ENCODE assay signal across 21 mouse cellular contexts in the genomic region with DNA sequence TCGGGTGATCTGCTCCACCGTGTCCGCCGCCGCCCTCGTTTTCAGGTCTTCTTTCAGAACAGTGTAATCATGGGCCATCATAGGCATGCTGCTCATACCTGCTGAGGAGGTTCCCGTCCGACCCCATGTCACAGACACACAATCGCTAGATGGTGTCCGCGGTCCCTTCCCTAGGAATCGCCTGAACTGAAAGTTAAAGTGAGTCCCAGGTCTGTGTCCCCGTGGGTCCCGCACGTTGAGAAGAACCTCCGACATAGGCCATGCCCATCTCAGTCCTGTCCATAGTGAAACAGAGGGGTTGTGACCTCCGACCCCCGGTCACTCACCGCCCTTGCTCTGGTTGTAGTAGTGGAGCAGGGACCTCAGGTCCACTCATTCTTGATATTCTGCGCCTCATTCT. TPM values are rescaled to one million over a fixed set of nuclear protein-coding genes. Genes with fewer than 3 reads are reported as not detected.
DNase-seq lines count a peak whose midpoint lies in the region; ATAC-seq lines count a peak whose summit lies in the region.
"Had no signal": no experiment of that assay in that cellular context is flagged by ENCODE, and none has a peak within 500 bp of the region (broad histone marks: within the 10 kb centered on the region; RNA-seq: fewer than 3 reads in every experiment).

No protein-coding gene starts in this region.

- no peaks in the 10 kb centered on the region for H3K9me3 ChIP-seq in heart, embryonic 12.5 days (replicated peaks)
- no peaks in the 10 kb centered on the region for H3K9me3 ChIP-seq in megakaryocyte, embryonic 14.5 days
- H3K9me3 ChIP-seq in hindbrain, embryonic 16.5 days (ENCODE audit: control insufficient read depth, low read length) = no peaks in the 10 kb centered on the region
- no peaks in the 10 kb centered on the region for H3K9me3 ChIP-seq in stomach, embryonic 15.5 days
- H3K9me3 ChIP-seq: kidney, embryonic 15.5 days; liver, embryonic 15.5 days had no signal

- no peaks in the 10 kb centered on the region for H3K36me3 ChIP-seq in heart, embryonic 12.5 days
- no peaks in the 10 kb centered on the region for H3K36me3 ChIP-seq in megakaryocyte, embryonic 14.5 days (replicated peaks; ENCODE audit: low read length)
- H3K36me3 ChIP-seq in hindbrain, embryonic 16.5 days (ENCODE audit: control insufficient read depth, insufficient read depth, low read length) = no peaks in the 10 kb centered on the region
- H3K36me3 ChIP-seq in stomach, embryonic 15.5 days = no peaks in the 10 kb centered on the region
- H3K36me3 ChIP-seq: kidney, embryonic 15.5 days; liver, embryonic 15.5 days had no signal

- peaks cover 86% of the 10 kb centered on the region for H3K27me3 ChIP-seq in heart, embryonic 12.5 days (replicated peaks)
- peaks cover 82% of the 10 kb centered on the region for H3K27me3 ChIP-seq in megakaryocyte, embryonic 14.5 days (replicated peaks)
- peaks cover 36% of the 10 kb centered on the region for H3K27me3 ChIP-seq in hindbrain, embryonic 16.5 days (replicated peaks; ENCODE audit: control insufficient read depth, insufficient read depth, low read length)
- peaks cover 48% of the 10 kb centered on the region for H3K27me3 ChIP-seq in stomach, embryonic 15.5 days (replicated peaks)

- no peak for ATAC-seq in heart, embryonic 12.5 days (ENCODE audit: insufficient number of reproducible peaks, low FRiP score)
- ATAC-seq in megakaryocyte, adult 5-6 weeks (ENCODE audit: poor library complexity, severe bottlenecking) = no peak
- ATAC-seq in hindbrain, embryonic 16.5 days = no peak
- ATAC-seq in stomach, embryonic 15.5 days (ENCODE audit: insufficient read depth, low FRiP score, low read depth) = no peak

- H3K4me2 ChIP-seq in heart, embryonic 12.5 days = peak overlapping the region; percentile 53
- peak overlapping the region; percentile 25 for H3K4me2 ChIP-seq in hindbrain, embryonic 16.5 days (ENCODE audit: low read length)
- peak overlapping the region; percentile 21; the same call in 1 of the 2 replicates for H3K4me2 ChIP-seq in stomach, embryonic 15.5 days
- H3K4me2 ChIP-seq: kidney, embryonic 15.5 days; liver, embryonic 15.5 days had no signal

- 4% methylated on average over 20 of the region's 20 CpGs for WGBS in heart, embryonic 12.5 days
- WGBS in hindbrain, embryonic 16.5 days = 4% methylated on average over 20 of the region's 20 CpGs
- 4% methylated on average over 20 of the region's 20 CpGs for WGBS in stomach, embryonic 15.5 days

- no peak for DNase-seq in heart, adult 8-10 months (ENCODE audit: low spot score)
- no peak for DNase-seq in retina, embryonic 14.5 days (ENCODE audit: low spot score)
- DNase-seq in adrenal gland, adult 18-20 months (ENCODE audit: low spot score in 2 of 2) = no peak
- DNase-seq: cerebellum, adult 8-10 months; embryo, embryonic 11 days; right cerebral cortex, postnatal 25 days had no signal

- H3K9ac ChIP-seq in heart, embryonic 12.5 days = no peak overlapping the region
- no peak overlapping the region for H3K9ac ChIP-seq in hindbrain, embryonic 16.5 days (ENCODE audit: low read depth, low read length)
- no peak overlapping the region for H3K9ac ChIP-seq in stomach, embryonic 15.5 days
- H3K9ac ChIP-seq: kidney, embryonic 15.5 days; liver, embryonic 15.5 days had no signal

- peak overlapping the region; percentile 13 for H3K4me3 ChIP-seq in heart, embryonic 12.5 days
- H3K4me3 ChIP-seq in megakaryocyte, embryonic 14.5 days (replicated peaks) = peak overlapping the region; percentile 77
- H3K4me3 ChIP-seq in hindbrain, embryonic 16.5 days (ENCODE audit: low read length) = peak overlapping the region; percentile 17
- no peak overlapping the region for H3K4me3 ChIP-seq in stomach, embryonic 15.5 days (replicated peaks)
- H3K4me3 ChIP-seq: kidney, embryonic 15.5 days; liver, embryonic 15.5 days had no signal

- peaks cover 7% of the 10 kb centered on the region; the same call in 1 of the 2 replicates for H3K4me1 ChIP-seq in heart, embryonic 12.5 days (replicated peaks)
- peaks cover 10% of the 10 kb centered on the region for H3K4me1 ChIP-seq in megakaryocyte, embryonic 14.5 days
- no peaks in the 10 kb centered on the region for H3K4me1 ChIP-seq in hindbrain, embryonic 16.5 days (ENCODE audit: control insufficient read depth, insufficient read depth, low read depth, low read length)
- no peaks in the 10 kb centered on the region for H3K4me1 ChIP-seq in stomach, embryonic 15.5 days
- H3K4me1 ChIP-seq: kidney, embryonic 15.5 days; liver, embryonic 15.5 days had no signal

- H3K27ac ChIP-seq in heart, embryonic 12.5 days (ENCODE audit: poor library complexity, severe bottlenecking) = no peak overlapping the region
- no peak overlapping the region for H3K27ac ChIP-seq in hindbrain, embryonic 16.5 days (ENCODE audit: low read depth, low read length)
- H3K27ac ChIP-seq in stomach, embryonic 15.5 days = no peak overlapping the region
- H3K27ac ChIP-seq: kidney, embryonic 15.5 days; liver, embryonic 15.5 days had no signal

RNA-seq across cellular contexts. Expression of gene H2-T3, which starts 25.5 kb away (rescaled TPM):
- polyA plus RNA-seq in heart, embryonic 12.5 days (2016; fragmentation: Nextera tagmentation; extraction: Ambion mirVana) = not detected in 2 replicates
- total RNA-seq in heart, adult 8-10 months (2022) = not detected
- polyA plus RNA-seq in megakaryocyte, embryonic 14.5 days (2012; ENCODE audit: insufficient read depth, low replicate concordance) = not detected in 2 replicates
- not detected in 2 replicates for total RNA-seq in megakaryocyte, adult 5-6 weeks (2015)
- not detected in 2 replicates for total RNA-seq in megakaryocyte, adult 5-6 weeks (2017)
- not detected in 2 replicates for polyA plus RNA-seq in hindbrain, embryonic 16.5 days (2015; fragmentation: Nextera tagmentation; extraction: Ambion mirVana)
- 4.5 and 5.6 TPM in 2 replicates for polyA plus RNA-seq in stomach, embryonic 15.5 days (2015; fragmentation: Nextera tagmentation; extraction: Ambion mirVana)
- not detected for total RNA-seq in adrenal gland, adult 18-20 months (2021)
- total RNA-seq: gastrocnemius, adult 18-20 months; left cerebral cortex, postnatal 36 days; megakaryocyte-erythroid progenitor cell, adult 5-6 weeks; neutrophil, adult 5-6 weeks had no signal
- polyA plus RNA-seq: brain, embryonic 14.5 days; C2C12; kidney, embryonic 15.5 days; liver, embryonic 15.5 days had no signal

RNA-seq across cellular contexts. Expression of gene Rpp21, which starts 42.3 kb away (rescaled TPM):
- polyA plus RNA-seq in heart, embryonic 12.5 days (2016; fragmentation: Nextera tagmentation; extraction: Ambion mirVana) = 84.4 and 87.9 TPM in 2 replicates
- total RNA-seq in heart, adult 8-10 months (2022) = 10 to 100 TPM; 34.4 to 55.3 (median 45.5) TPM
- polyA plus RNA-seq in megakaryocyte, embryonic 14.5 days (2012; ENCODE audit: insufficient read depth, low replicate concordance) = 81.8 and 103 TPM in 2 replicates
- total RNA-seq in megakaryocyte, adult 5-6 weeks (2015) = 77.4 and 79.9 TPM in 2 replicates
- 54.1 and 74.4 TPM in 2 replicates for total RNA-seq in megakaryocyte, adult 5-6 weeks (2017)
- 117 and 131 TPM in 2 replicates for polyA plus RNA-seq in hindbrain, embryonic 16.5 days (2015; fragmentation: Nextera tagmentation; extraction: Ambion mirVana)
- 116 and 124 TPM in 2 replicates for polyA plus RNA-seq in stomach, embryonic 15.5 days (2015; fragmentation: Nextera tagmentation; extraction: Ambion mirVana)
- total RNA-seq in adrenal gland, adult 18-20 months (2021) = 10 to 100 TPM; 38.5 to 39.4 TPM

RNA-seq across cellular contexts. Expression of gene Gm8909, which starts 47.2 kb away (rescaled TPM):
- 0.18 TPM in 1 of 2 replicates, not detected in the other for polyA plus RNA-seq in heart, embryonic 12.5 days (2016; fragmentation: Nextera tagmentation; extraction: Ambion mirVana)
- total RNA-seq in heart, adult 8-10 months (2022) = not detected
- polyA plus RNA-seq in megakaryocyte, embryonic 14.5 days (2012; ENCODE audit: insufficient read depth, low replicate concordance) = not detected in 2 replicates
- total RNA-seq in megakaryocyte, adult 5-6 weeks (2015) = not detected in 2 replicates
- total RNA-seq in megakaryocyte, adult 5-6 weeks (2017) = not detected in 2 replicates
- polyA plus RNA-seq in hindbrain, embryonic 16.5 days (2015; fragmentation: Nextera tagmentation; extraction: Ambion mirVana) = not detected in 2 replicates
- polyA plus RNA-seq in stomach, embryonic 15.5 days (2015; fragmentation: Nextera tagmentation; extraction: Ambion mirVana) = 0.79 and 0.94 TPM in 2 replicates
- under 1 TPM in 1 of 2 experiments, not detected in 1; 0.90 TPM for total RNA-seq in adrenal gland, adult 18-20 months (2021)
- total RNA-seq: gastrocnemius, adult 18-20 months; hematopoietic stem cell, adult 5-6 weeks; left cerebral cortex, postnatal 36 days; megakaryocyte-erythroid progenitor cell, adult 5-6 weeks; neutrophil, adult 5-6 weeks had no signal
- polyA plus RNA-seq: brain, embryonic 14.5 days; C2C12; kidney, embryonic 15.5 days; liver, embryonic 15.5 days; urinary bladder, adult 2 months had no signal

RNA-seq across cellular contexts. Expression of gene Trim39, which starts 56.5 kb away (rescaled TPM):
- polyA plus RNA-seq in heart, embryonic 12.5 days (2016; fragmentation: Nextera tagmentation; extraction: Ambion mirVana) = 10.2 and 10.6 TPM in 2 replicates
- total RNA-seq in heart, adult 8-10 months (2022) = 1 to 10 TPM; 6.3 to 7.1 (median 6.9) TPM
- polyA plus RNA-seq in megakaryocyte, embryonic 14.5 days (2012; ENCODE audit: insufficient read depth, low replicate concordance) = 2.5 TPM in 2 replicates
- total RNA-seq in megakaryocyte, adult 5-6 weeks (2015) = 9.6 and 12.0 TPM in 2 replicates
- 18.2 and 18.5 TPM in 2 replicates for total RNA-seq in megakaryocyte, adult 5-6 weeks (2017)
- 22.1 and 25.4 TPM in 2 replicates for polyA plus RNA-seq in hindbrain, embryonic 16.5 days (2015; fragmentation: Nextera tagmentation; extraction: Ambion mirVana)
- polyA plus RNA-seq in stomach, embryonic 15.5 days (2015; fragmentation: Nextera tagmentation; extraction: Ambion mirVana) = 16.4 and 17.3 TPM in 2 replicates
- 10 to 100 TPM; 21.3 to 21.5 TPM for total RNA-seq in adrenal gland, adult 18-20 months (2021)
